Mouse (Mus musculus) hindbrain, embryonic 10.5 days (tissue): ENCODE data around the gene Polr2a. TPM values are rescaled to one million over a fixed set of nuclear protein-coding genes. Genes with fewer than 3 reads are reported as not detected.

ENCODE experiments used
- DNase-seq: peaks from one replicate; pipeline ENCODE4 v3.0.0-alpha.2; 2017; ENCODE audit warnings: low spot score
- H3K27ac ChIP-seq: fragments of 300-500 bp; sonication (generic); 2 replicates; pipeline ENCODE4 v1.5.1; 2016; ENCODE audit warnings: mild to moderate bottlenecking, moderate library complexity
- H3K27me3 ChIP-seq: fragments of 300-500 bp; sonication (generic); 2 replicates; pipeline ENCODE4 v1.6.1; 2016; ENCODE audit warnings: mild to moderate bottlenecking; ENCODE audit not compliant: poor library complexity, insufficient read depth, severe bottlenecking
- H3K36me3 ChIP-seq: fragments of 300-500 bp; sonication (generic); 2 replicates; pipeline ENCODE4 v1.6.1; 2016; ENCODE audit warnings: mild to moderate bottlenecking, moderate library complexity
- H3K4me1 ChIP-seq: fragments of 300-500 bp; sonication (generic); replicated peaks from 2 replicates; pipeline ENCODE4 v1.6.1; 2016; ENCODE audit warnings: mild to moderate bottlenecking
- H3K4me3 ChIP-seq: fragments of 300-500 bp; sonication (generic); 2 replicates; pipeline ENCODE4 v1.5.1; 2016; ENCODE audit warnings: mild to moderate bottlenecking, moderate library complexity
- H3K9me3 ChIP-seq: fragments of 300-500 bp; sonication (generic); 2 replicates; pipeline ENCODE4 v1.6.1; 2016; ENCODE audit warnings: mild to moderate bottlenecking, moderate library complexity
- WGBS: fragments of 180-500 bp; shearing (Covaris S2); methylation state at CpG from one replicate; pipeline ENCODE4 v1.1.7; 2016; 5-methylcytosine and 5-hydroxymethylcytosine counted together
- polyA plus RNA-seq: library from polyadenylated mRNA; unstranded; fragments of >200 nt; fragmentation: Nextera tagmentation; extraction: Ambion mirVana; gene quantifications from 2 replicates; pipeline ENCODE4 v1.2.1, GENCODE M21; 2016

Polr2a gene
- 31.1 and 37.9 TPM in 2 replicates for polyA plus RNA-seq

DNA sequence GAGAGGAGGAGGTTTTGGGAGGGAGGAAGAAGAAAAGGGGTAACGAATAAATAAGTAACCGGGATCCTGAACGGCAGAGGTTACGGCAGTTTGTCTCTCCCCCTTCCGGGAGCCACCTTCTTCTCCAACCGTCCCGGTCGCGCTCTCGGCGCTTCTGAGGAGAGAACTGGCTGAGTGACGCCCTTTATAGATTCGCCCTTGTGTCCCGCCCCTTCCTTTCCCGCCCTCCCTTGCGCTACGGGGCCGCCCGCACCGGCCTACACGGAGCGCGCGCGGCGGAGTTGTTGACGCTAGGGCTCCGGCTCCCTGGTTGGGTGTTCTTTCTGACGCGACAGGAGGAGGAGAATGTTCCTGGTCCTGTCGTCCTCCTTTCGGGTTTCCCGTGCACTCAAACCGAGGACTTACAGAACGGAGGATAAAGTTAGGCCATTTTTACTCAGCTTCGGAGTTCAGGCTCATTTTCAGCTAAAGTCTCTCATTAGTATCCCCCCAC is at the start of gene Polr2a:
Polr2a (minus strand) TSS at position 160 of the 493 bp plus-strand sequence.
- DNase-seq: peak; percentile 98
- under 1% methylated on average over 36 of the region's 36 CpGs for WGBS
- H3K4me1 ChIP-seq: peaks cover 53% of the 10 kb centered on the region
- no peaks in the 10 kb centered on the region for H3K27me3 ChIP-seq
- peak within 1 kb of the TSS; percentile 66 for H3K4me3 ChIP-seq
- H3K9me3 ChIP-seq: no peaks in the 10 kb centered on the region
- H3K27ac ChIP-seq: peak within 1 kb of the TSS; percentile 97
- no peaks in the 10 kb centered on the region for H3K36me3 ChIP-seq

DNA sequence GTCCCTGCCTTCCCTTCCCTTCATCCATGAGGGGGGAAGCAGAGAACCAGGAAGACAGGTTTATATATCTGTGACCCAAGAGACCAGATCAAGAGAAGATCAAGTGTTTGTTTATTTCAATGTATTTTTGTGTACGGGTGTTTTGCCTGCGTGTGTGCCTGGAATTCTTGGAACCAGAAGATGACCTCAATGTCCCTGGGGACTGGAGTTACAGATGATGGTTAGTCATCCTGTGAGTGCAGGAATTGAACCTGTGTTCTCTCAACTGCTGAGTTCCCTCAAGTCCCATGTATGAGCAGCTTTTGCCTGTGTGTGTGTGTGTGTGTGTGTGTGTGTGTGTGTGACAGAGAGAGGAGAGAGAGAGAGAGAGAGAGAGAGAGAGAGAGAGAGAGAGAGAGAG is 49.2 kb upstream of the Polr2a start:
- Histone ChIP-seq H3K27ac (no peak overlapping the region), H3K9me3 (peaks cover 4% of the 10 kb centered on the region; the same call in 1 of the 2 replicates), H3K27me3 (peaks cover 48% of the 10 kb centered on the region), H3K4me3 (no peak overlapping the region), H3K36me3 (no peaks in the 10 kb centered on the region), H3K4me1 (peaks cover 25% of the 10 kb centered on the region)
- no peak for DNase-seq
- WGBS: 82% methylated on average over 2 of the region's 2 CpGs

DNA sequence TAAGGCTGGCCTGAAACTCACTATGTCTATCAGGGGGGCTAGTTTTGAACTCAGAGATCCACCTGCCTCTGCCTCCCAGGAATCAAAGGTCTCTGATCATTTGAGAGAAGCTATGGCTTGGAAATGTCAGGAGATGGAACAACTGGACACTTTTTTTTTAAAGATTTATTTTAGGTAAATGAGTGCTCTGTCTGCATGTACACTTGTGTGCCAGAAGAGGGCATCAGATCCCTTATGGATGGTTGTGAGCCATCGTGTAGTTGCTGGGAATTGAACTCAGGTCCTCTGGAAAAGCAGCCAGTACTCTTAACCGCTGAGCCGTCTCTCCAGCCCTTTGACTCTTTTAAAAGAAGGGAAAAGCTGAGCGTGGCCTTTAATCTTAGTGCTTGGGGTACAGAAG is 47.9 kb upstream of the Polr2a start:
- no peak overlapping the region for H3K27ac ChIP-seq
- peaks cover 38% of the 10 kb centered on the region for H3K4me1 ChIP-seq
- 83% methylated on average over 4 of the region's 4 CpGs for WGBS
- H3K4me3 ChIP-seq: no peak overlapping the region
- H3K36me3 ChIP-seq: no peaks in the 10 kb centered on the region
- no peak for DNase-seq
- peaks cover 61% of the 10 kb centered on the region for H3K27me3 ChIP-seq
- peaks cover 4% of the 10 kb centered on the region; the same call in 1 of the 2 replicates for H3K9me3 ChIP-seq

DNA sequence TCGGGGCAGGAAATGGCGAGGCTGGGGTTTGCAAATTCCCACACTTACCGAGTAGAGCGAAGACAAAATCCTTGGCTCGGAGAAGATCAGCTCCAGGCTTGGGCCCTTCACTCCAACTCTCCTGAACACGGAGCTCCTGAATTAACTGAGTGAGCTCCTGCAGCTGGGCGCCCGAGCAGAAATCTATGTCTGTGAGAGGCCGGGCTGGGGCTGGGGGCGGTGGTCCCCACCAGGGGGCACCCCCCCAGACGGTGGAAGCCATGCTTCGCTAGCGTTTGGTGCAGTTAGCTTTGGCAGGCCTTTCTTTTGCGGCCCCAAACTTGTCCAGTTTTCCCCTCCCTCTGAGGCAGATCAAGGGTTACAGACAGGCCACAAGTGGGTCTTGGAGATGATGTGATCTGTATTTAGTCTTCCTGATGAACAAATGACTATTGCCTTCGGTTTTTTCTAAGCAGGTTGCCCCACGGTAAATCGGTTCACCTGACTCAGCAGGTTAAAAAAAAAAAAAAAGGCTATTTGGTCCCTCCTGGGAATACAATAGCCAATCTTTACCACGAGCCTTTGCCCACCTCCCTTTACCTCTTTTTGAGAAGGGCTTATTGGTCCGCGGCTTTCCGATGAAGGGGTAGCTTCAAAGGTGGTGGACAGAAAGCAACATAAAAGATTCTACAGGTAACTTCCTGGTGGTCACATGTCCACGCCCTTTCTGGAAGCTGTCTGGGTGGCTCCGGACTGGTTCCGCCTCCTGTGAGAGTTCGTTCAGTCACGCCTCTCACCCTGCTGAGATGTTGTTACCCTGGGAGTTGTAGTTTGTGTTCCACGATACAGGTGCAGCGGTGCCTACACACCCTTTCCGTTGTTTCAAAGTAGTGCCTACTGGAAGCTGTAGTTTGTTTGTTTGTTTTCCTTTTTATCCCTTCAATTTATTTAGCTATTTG is 46.8 kb upstream of the Polr2a start, which contains the start of gene Tmem102:
Tmem102 (minus strand) TSS at position 653 of the 938 bp plus-strand sequence.
- peaks cover 49% of the 10 kb centered on the region for H3K4me1 ChIP-seq
- DNase-seq: peak; percentile 17

DNA sequence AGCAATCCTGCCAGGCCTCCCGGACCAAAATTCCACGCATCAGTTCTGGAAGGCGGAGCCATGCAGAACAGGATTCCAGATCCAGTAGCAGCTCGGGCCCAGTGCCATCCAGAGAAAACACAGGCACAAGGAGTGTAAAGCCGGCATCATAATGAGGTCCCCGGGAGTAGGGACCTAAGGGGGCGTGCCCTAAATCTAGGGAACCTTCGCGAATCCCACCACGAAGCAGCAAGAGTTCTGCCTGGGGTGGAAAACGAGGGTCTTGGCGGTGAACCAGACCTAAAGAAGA is 46.2 kb upstream of the Polr2a start:
- Histone ChIP-seq H3K27me3 (peaks cover 79% of the 10 kb centered on the region), H3K27ac (no peak overlapping the region), H3K9me3 (peaks cover 4% of the 10 kb centered on the region; the same call in 1 of the 2 replicates), H3K4me1 (peaks cover 55% of the 10 kb centered on the region), H3K36me3 (no peaks in the 10 kb centered on the region), H3K4me3 (peak overlapping the region; percentile 66)
- 5% methylated on average over 12 of the region's 12 CpGs for WGBS
- DNase-seq: no peak

More for the DNA sequence above, 46.8 kb upstream of the Polr2a start, which contains the start of gene Tmem102:
- 5% methylated on average over 29 of the region's 29 CpGs for WGBS
- H3K36me3 ChIP-seq: no peaks in the 10 kb centered on the region
- peak within 1 kb of the TSS; percentile 66 for H3K4me3 ChIP-seq
- peaks cover 4% of the 10 kb centered on the region; the same call in 1 of the 2 replicates for H3K9me3 ChIP-seq
- H3K27me3 ChIP-seq: peaks cover 72% of the 10 kb centered on the region
- no peak within 1 kb of the TSS for H3K27ac ChIP-seq

DNA sequence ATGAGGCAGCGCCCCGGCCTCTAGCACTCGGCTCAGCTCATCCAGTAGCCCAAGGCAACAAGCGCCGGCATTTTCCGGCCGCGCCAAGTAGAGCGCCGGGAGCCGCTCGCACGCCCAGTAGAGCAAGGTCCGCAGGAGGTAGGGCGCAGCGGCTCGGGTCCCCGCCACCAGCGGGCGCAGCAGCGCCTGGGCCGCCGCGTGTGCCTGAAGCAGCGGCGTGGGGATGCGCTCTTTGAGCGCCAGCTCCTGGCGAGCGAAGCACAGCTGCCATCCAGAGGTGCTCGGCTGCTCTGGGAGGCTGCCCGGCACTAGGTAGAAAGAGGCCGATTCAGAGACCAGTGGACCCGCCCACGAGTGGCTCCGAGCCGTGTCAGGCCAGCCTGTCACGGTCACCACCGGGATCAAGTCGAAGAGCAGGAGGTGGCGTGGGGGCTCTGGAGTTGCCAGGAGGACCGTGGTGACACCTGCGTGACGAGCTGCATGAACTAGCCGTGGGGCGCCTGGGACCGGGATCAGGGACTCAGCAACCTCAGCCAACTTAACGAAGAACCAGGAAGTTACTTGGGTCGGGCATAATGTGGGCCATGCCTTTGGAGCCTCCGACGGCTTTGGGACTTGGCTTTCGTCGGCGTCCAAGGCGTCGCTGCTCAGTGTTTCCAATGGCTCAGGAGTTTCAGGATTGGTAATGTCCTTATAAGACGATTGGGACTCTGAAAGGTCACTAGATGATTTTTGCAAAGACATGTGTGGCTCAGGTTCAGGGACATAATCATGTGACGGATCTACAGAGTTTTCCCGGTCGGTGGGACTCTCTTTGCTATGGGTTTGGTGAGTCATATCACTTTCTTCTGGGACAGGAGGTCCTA is 45.6 kb upstream of the Polr2a start:
- Histone ChIP-seq H3K4me3 (peak overlapping the region; percentile 66), H3K4me1 (peaks cover 61% of the 10 kb centered on the region), H3K27ac (peak overlapping the region; percentile 72), H3K27me3 (peaks cover 84% of the 10 kb centered on the region), H3K9me3 (peaks cover 4% of the 10 kb centered on the region; the same call in 1 of the 2 replicates), H3K36me3 (no peaks in the 10 kb centered on the region)
- 2% methylated on average over 60 of the region's 60 CpGs for WGBS
- DNase-seq: peak; percentile 74

DNA sequence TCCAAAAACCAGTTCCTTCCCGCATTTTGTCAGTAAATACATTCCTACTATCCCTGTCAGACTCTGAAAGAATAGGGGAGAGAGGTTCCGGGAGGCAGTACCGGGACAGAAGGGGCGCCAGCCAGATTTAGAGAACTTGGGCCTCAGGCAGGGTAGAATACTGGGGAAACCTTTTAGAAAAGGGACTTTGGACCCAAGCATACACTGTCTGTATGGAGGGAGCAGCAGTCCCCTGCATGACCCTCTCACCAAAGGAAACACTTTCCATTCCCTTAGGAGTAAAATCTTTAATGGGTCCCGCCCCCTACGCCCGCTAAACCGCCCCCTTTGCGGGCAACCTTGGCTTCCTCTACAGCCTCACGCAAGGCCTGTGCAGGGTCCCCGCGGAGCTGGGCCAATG is 44.9 kb upstream of the Polr2a start:
- Histone ChIP-seq H3K27ac (peak overlapping the region; percentile 72), H3K9me3 (peaks cover 4% of the 10 kb centered on the region; the same call in 1 of the 2 replicates)

DNA sequence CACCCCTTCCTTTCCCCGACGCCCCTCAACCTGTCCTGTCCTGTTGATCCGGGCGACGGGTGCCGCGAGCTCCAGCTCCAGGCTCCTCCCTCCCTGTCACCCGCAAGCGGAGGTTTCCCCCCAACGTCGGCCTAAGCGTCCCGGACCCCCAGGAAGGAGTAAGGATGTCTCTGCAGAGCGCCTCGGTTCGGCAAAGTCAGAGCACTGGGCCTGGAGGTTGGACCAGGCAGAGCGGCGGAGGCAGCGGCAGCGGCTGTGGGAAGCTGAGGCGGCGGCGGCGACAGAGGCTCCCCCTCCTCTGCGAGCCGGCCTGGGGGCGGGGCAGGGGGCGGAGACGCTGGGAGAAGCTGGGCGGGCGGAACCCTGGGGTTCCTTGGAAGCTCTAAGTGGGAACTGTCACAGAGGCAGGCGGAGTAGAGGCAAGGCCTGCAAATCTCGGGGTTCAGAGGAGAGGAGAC is 44.2 kb upstream of the Polr2a start:
- DNase-seq: peak; percentile 80
- H3K9me3 ChIP-seq: peaks cover 4% of the 10 kb centered on the region; the same call in 1 of the 2 replicates
- H3K4me1 ChIP-seq: peaks cover 71% of the 10 kb centered on the region
- H3K36me3 ChIP-seq: no peaks in the 10 kb centered on the region
- H3K27me3 ChIP-seq: peaks cover 97% of the 10 kb centered on the region
- peak overlapping the region; percentile 82 for H3K27ac ChIP-seq
- peak overlapping the region; percentile 66 for H3K4me3 ChIP-seq
- under 1% methylated on average over 33 of the region's 33 CpGs for WGBS

More for the DNA sequence above, 44.9 kb upstream of the Polr2a start:
- peak overlapping the region; percentile 66 for H3K4me3 ChIP-seq
- DNase-seq: no peak
- H3K4me1 ChIP-seq: peaks cover 67% of the 10 kb centered on the region
- no peaks in the 10 kb centered on the region for H3K36me3 ChIP-seq
- WGBS: 3% methylated on average over 12 of the region's 12 CpGs
- peaks cover 91% of the 10 kb centered on the region for H3K27me3 ChIP-seq

DNA sequence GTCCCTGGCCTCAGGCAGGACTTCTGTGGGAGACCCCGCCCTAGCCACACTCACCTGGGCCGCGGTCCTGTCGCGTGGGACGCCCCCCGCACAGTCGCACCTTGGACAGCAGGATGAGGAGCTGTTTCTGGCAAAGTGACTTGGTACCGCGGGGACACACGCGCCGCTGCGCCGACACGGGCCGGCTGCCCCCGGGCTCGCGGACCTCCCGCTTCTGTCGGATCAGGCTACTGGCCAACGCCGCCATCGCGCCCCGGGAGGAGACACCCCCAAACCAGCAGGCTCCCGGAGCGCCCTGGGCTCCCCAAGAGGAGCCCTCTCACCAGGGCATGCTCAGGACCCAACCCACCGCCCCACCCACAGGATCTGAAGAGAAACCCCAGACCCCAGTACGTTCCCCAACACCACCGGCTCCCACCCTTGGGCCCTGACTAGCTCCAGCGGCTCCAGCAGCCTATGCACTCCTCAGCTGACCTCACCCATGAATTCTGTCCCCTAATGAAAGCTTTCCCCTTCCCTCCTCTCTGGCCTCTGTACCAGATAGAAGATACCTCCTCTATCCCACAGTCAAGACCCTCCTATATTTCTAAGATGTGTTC is 43.0 kb upstream of the Polr2a start, which contains the start of gene Fgf11:
Fgf11 (minus strand) TSS at position 479 of the 599 bp plus-strand sequence.
- peak; percentile 30 for DNase-seq
- peaks cover 71% of the 10 kb centered on the region for H3K4me1 ChIP-seq
- WGBS: 1% methylated on average over 33 of the region's 33 CpGs
- H3K9me3 ChIP-seq: peaks cover 2% of the 10 kb centered on the region; the same call in 1 of the 2 replicates
- H3K4me3 ChIP-seq: peak within 1 kb of the TSS; percentile 66
- H3K27ac ChIP-seq: peak within 1 kb of the TSS; percentile 96
- H3K36me3 ChIP-seq: no peaks in the 10 kb centered on the region
- H3K27me3 ChIP-seq: peaks cover 99% of the 10 kb centered on the region

DNA sequence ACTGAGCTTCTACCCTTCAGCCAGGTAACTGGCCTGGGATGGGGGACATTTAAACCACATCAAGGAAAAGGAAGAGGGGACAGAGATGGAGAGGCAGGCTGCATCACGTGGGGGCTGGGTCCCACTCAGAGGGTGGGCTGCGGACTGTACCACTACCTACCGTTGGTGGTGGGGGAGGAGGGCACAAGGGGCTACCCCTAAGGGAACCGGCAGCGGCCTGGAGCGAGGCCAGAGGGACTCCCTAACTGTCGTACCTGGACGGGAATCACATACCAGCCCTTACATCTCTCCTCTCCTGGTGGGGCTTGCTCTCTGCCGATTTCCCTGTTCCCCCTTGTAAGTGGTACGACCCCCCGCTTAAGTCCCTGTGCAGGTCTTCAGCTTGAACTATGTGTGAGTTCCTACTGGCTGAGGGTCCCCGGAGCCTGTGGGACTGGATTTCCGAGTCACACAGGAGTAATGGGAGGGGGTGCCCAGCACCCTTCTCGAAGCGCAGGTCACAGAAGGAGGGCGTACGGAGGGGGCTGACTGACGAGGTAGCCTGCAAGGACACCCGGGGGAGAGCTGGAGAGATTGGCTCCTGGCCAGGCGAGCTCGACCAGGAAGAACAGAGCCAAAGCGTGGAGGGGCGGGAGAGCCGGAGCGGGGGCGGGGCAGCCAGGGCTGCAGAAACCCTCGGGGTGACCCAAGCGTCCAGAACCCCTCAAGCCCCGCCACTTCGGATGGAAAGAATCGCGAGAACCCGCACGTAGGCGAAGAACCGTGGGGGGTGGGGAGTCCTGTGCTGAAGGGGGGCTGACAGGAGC is 42.2 kb upstream of the Polr2a start:
- under 1% methylated on average over 36 of the region's 36 CpGs for WGBS
- peak; percentile 86 for DNase-seq
- Histone ChIP-seq H3K27ac (peak overlapping the region; percentile 96), H3K4me3 (peak overlapping the region; percentile 66), H3K27me3 (peaks cover 99% of the 10 kb centered on the region), H3K9me3 (no peaks in the 10 kb centered on the region), H3K36me3 (no peaks in the 10 kb centered on the region), H3K4me1 (peaks cover 77% of the 10 kb centered on the region)

DNA sequence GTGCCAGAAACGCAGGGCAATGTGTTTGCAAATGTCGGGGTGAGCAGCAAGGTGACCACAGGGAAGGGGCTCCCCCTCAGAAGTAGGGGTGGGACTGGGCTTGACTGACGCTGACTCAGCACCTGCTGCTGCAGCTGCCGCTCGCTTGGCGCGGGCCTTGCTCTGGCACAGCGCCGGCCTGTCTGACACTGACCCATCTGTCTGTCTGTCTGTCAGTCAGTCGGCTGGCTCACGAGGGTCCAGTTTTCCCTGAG is 41.6 kb upstream of the Polr2a start:
- DNase-seq: no peak
- H3K36me3 ChIP-seq: no peaks in the 10 kb centered on the region

More for the DNA sequence above, 41.6 kb upstream of the Polr2a start:
- peaks cover 96% of the 10 kb centered on the region for H3K27me3 ChIP-seq
- WGBS: 1% methylated on average over 11 of the region's 11 CpGs
- peak overlapping the region; percentile 66 for H3K4me3 ChIP-seq
- peaks cover 81% of the 10 kb centered on the region for H3K4me1 ChIP-seq
- no peaks in the 10 kb centered on the region for H3K9me3 ChIP-seq
- H3K27ac ChIP-seq: peak overlapping the region; percentile 96
